ENCODE assay signal across 8 mouse cellular contexts in genomic region chr13:97234785-97235417, GRCm38 (mm10). TPM values are rescaled to one million over a fixed set of nuclear protein-coding genes. Genes with fewer than 3 reads are reported as not detected.
A peak's percentile ranks its signal among the peaks of the same experiment; 100 is the strongest.
DNase-seq lines count a peak whose midpoint lies in the region; ATAC-seq lines count a peak whose summit lies in the region.

No protein-coding gene starts in this region.

- intact Hi-C loops in gastrocnemius, postnatal 36 days (cut with DNase I) = loop anchor here (1.0 kb wide), 1 partner anchor 703 kb away; no protein-coding TSS in a partner anchor
- intact Hi-C loops in left cerebral cortex, postnatal 14 days (cut with DNase I) = loop anchor here (1.0 to 10.0 kb wide), 3 partner anchors 703 to 1010 kb away; no protein-coding TSS in a partner anchor

- H3K4me1 ChIP-seq in intestine, embryonic 14.5 days (replicated peaks; ENCODE audit: control insufficient read depth, insufficient read depth, low read length) = peaks cover 17% of the 10 kb centered on the region

- 19% methylated on average over 17 of the region's 17 CpGs for WGBS in intestine, embryonic 14.5 days

- H3K27ac ChIP-seq in intestine, embryonic 14.5 days (ENCODE audit: low read depth) = no peak overlapping the region

- ATAC-seq in intestine, embryonic 14.5 days (replicated peaks; ENCODE audit: low FRiP score, low TSS enrichment, low read depth) = peak; percentile 41; the same call in 1 of the 2 replicates
- ATAC-seq in megakaryocyte-erythroid progenitor cell, adult 5-6 weeks (replicated peaks; ENCODE audit: low FRiP score, low TSS enrichment, poor library complexity, severe bottlenecking) = peak; percentile 85

- H3K27me3 ChIP-seq in intestine, embryonic 14.5 days (replicated peaks; ENCODE audit: control insufficient read depth, insufficient read depth, low read length) = no peaks in the 10 kb centered on the region

- no peaks in the 10 kb centered on the region for H3K9me3 ChIP-seq in intestine, embryonic 14.5 days (ENCODE audit: control insufficient read depth, low read length)

- 0 out of 2 replicates have a peak overlapping the region, but pooled peaks have one; percentile 11 for H3K9ac ChIP-seq in intestine, embryonic 14.5 days (ENCODE audit: low read length)

- peak overlapping the region; percentile 44 for H3K4me2 ChIP-seq in intestine, embryonic 14.5 days (ENCODE audit: low read length)

- peak; percentile 84 for DNase-seq in adipocyte (ENCODE audit: low spot score)
- peak; percentile 93 for DNase-seq in embryo, embryonic 10 days (ENCODE audit: low spot score)
- peak; percentile 62 to 78 for DNase-seq in gastrocnemius, postnatal 36 days
- peak; percentile 88 for DNase-seq in intestine, embryonic 14.5 days (ENCODE audit: low spot score)
- peak; percentile 86 to 92 for DNase-seq in left cerebral cortex, postnatal 14 days (ENCODE audit: low spot score in 2 of 2)
- peak; percentile 90 to 94 for DNase-seq in right cerebral cortex, postnatal 10 days (ENCODE audit: low spot score in 2 of 2)
- peak; percentile 30 for DNase-seq in urinary bladder, postnatal 10 days (ENCODE audit: low spot score)

- peak overlapping the region; percentile 5; the same call in 1 of the 2 replicates for H3K4me3 ChIP-seq in intestine, embryonic 14.5 days (ENCODE audit: low read depth, low read length)

- no peaks in the 10 kb centered on the region for H3K36me3 ChIP-seq in intestine, embryonic 14.5 days (ENCODE audit: control insufficient read depth, insufficient read depth, low read length)

RNA-seq across cellular contexts. Expression of gene Enc1, which starts 6.0 kb away (rescaled TPM):
- 1 to 10 TPM; 1.4 to 2.6 TPM for total RNA-seq in gastrocnemius, postnatal 36 days (2021)
- 6.6 and 8.2 TPM in 2 replicates for polyA plus RNA-seq in intestine, embryonic 14.5 days (2014; fragmentation: Nextera tagmentation; extraction: Ambion mirVana)
- 100 to 1,000 TPM; 482 to 522 TPM for total RNA-seq in left cerebral cortex, postnatal 14 days (2021)
- 2.1 and 3.9 TPM in 2 replicates for total RNA-seq in megakaryocyte-erythroid progenitor cell, adult 5-6 weeks (2014; fragmentation: Nextera tagmentation)
- total RNA-seq in megakaryocyte-erythroid progenitor cell, adult 5-6 weeks (2017) = 3.9 and 4.6 TPM in 2 replicates

RNA-seq across cellular contexts. Expression of gene Hexb, which starts 36.7 kb away (rescaled TPM):
- total RNA-seq in gastrocnemius, postnatal 36 days (2021) = 1 to 10 TPM; 6.8 to 7.7 TPM
- 52.4 and 56.7 TPM in 2 replicates for polyA plus RNA-seq in intestine, embryonic 14.5 days (2014; fragmentation: Nextera tagmentation; extraction: Ambion mirVana)
- 100 to 1,000 TPM; 104 to 107 TPM for total RNA-seq in left cerebral cortex, postnatal 14 days (2021)
- total RNA-seq in megakaryocyte-erythroid progenitor cell, adult 5-6 weeks (2014; fragmentation: Nextera tagmentation) = 4.1 and 10.7 TPM in 2 replicates
- total RNA-seq in megakaryocyte-erythroid progenitor cell, adult 5-6 weeks (2017) = 6.2 and 9.4 TPM in 2 replicates

Comparison
In these comparisons a context has a peak if more than half of its experiments do, and no peak if none do; other contexts are left out.
1. DNase-seq: peak in every context shown above with its lines; median percentile 93 in embryo, embryonic 10 days; 92 in right cerebral cortex, postnatal 10 days; 89 in left cerebral cortex, postnatal 14 days; 88 in intestine, embryonic 14.5 days; 84 in adipocyte; 70 in gastrocnemius, postnatal 36 days; 30 in urinary bladder, postnatal 10 days.
2. RNA of gene Enc1, which starts 6.0 kb away (total RNA-seq): 482 to 522 TPM in left cerebral cortex, postnatal 14 days; 2.1 to 4.6 TPM in megakaryocyte-erythroid progenitor cell, adult 5-6 weeks and 1.4 to 2.6 TPM in gastrocnemius, postnatal 36 days; every median in the first group is over 10 times any median in the second.
3. RNA of gene Hexb, which starts 36.7 kb away (total RNA-seq): 104 to 107 TPM in left cerebral cortex, postnatal 14 days; 4.1 to 10.7 TPM in megakaryocyte-erythroid progenitor cell, adult 5-6 weeks and 6.8 to 7.7 TPM in gastrocnemius, postnatal 36 days; every median in the first group is over 4 times any median in the second.